Mouse (Mus musculus) frontal cortex, postnatal 10 days (tissue): ENCODE measurements around the gene Hormad2.

ENCODE experiments used
- DNase-seq, 2 experiments: peaks; one replicate each; pipeline ENCODE4 v3.0.0; 2022; ENCODE audit warnings: low spot score in 2 of 2, mixed read lengths in 1 of 2

Hormad2 gene

DNA sequence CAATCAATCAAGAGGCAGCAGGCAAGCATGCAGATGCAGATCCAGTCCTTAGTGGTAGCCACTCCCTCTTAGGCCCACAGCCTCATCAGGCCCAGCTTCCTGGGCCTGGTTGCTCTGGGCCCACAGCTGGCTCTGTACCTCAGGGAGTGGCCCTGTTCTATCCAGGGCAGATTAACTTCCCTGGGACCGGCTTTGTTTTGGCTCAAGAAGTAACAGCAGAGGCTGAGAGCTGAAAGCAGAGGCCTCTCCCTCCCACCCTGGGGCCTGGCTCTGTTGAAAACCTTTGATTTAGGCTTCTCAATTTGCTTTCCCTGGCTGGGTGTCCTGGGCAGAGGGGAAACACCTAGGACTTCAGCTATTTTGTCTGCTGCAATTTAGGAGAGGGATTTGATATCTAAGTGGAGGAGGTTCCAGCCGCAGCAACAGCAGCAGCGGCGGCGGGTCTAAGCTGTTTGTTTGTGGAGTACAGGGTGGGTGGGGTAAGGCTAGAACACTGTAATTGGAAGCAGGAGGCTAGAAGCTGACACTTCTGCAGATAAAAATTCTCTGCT, 138.5 kb downstream of the Hormad2 start:
- no peak for DNase-seq

DNA sequence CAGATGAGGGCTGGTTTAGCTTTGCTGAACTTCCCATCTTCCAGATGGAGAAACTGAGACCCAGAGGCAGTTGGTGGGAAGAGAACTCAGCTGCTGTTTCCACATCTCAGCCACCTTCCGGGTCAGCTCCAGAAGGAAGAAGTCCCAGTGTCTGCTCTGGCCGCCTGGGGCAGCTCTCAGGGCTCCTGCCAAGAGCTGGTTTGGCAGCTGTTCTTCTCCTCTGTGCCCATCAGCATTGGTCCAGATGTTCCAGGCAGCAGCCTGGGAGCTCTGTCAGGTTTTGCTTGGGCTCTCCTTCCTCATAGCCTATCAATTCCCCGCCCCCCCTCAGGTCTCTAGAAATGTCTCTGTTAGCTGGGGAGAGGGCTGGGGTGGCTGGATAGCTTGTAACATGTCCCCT, 140.2 kb downstream of the Hormad2 start:
- DNase-seq: no peak

GRCm38 (mm10) chr11:4299735-4300474, 141.0 kb downstream of the Hormad2 start:
- DNase-seq: no peak

GRCm38 (mm10) chr11:4299191-4299590, 141.7 kb downstream of the Hormad2 start:
- no peak for DNase-seq

- no peak for DNase-seq
Observed at GRCm38 (mm10) chr11:4298615-4299014, 142.3 kb downstream of the Hormad2 start.

- no peak for DNase-seq
Observed at GRCm38 (mm10) chr11:4297753-4298152, 143.2 kb downstream of the Hormad2 start.

DNA sequence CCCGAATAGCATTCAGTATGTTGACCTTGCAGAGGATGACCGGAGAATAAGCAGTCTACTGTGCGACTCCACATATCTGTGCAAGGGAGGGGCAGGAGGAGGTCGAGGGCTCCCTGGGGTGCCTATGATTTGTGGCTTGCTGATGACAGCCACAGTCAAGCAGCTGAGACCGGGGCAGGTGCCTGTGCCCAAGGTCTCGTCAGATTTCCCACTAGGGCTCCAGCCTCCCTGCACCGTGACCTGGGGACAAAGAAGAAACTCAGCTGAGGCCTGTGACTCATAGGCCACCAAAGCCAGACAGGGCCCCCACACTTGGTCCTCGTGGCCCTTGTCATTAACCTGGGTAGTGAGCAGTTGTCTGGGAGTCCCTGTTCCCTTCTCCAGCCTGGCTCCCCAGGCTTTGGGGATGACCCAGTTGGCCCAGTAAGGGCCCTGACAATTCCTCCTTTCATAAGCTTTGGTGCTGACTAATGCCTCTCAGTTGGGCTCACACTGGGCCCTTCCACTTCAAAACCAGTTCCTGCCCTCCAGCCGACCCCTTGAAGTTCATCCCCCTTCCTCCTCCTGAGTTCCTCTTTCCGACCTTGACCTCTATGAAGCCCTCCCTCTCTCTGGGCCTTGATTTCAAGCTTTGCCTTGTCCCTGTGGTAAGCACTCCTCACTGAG, 144.2 kb downstream of the Hormad2 start:
- DNase-seq: no peak
